Mouse (Mus musculus) liver, embryonic 18 days (tissue): ENCODE results near the gene Odam. TPM values are rescaled to one million over a fixed set of nuclear protein-coding genes. Genes with fewer than 3 reads are reported as not detected.

ENCODE experiments used
- polyA plus RNA-seq: library from polyadenylated mRNA; depleted of rRNA; stranded (reverse); fragments of >200 nt; gene quantifications from 2 replicates; pipeline ENCODE4 v1.2.3, GENCODE M21; 2012; rRNA removed

Odam gene
- not detected in 2 replicates for polyA plus RNA-seq

GRCm38 (mm10) chr5:87884729-87885128 lies at the start of gene Odam:
TSS of gene Odam (plus strand) at chr5:87885029.

GRCm38 (mm10) chr5:87925372-87925771 lies 40.5 kb downstream of the Odam start, which contains the start of gene Csn3:
TSS of gene Csn3 (plus strand) at chr5:87925579.

Other genes with a start within 250 kb of the Odam start
- gene Csn1s1, start 218.8 kb upstream of the Odam start, polyA plus RNA-seq = not detected in 2 replicates
- gene Csn2, start 185.4 kb upstream of the Odam start, polyA plus RNA-seq = not detected in 2 replicates
- not detected in 2 replicates for gene Csn1s2a, start 110.5 kb upstream of the Odam start, polyA plus RNA-seq
- not detected in 2 replicates for gene Csn1s2b, start 76.9 kb upstream of the Odam start, polyA plus RNA-seq
- gene Prr27, start 59.3 kb upstream of the Odam start, polyA plus RNA-seq = not detected in 2 replicates
- gene Csn3, start 40.5 kb downstream of the Odam start, polyA plus RNA-seq = not detected in 2 replicates
- not detected in 2 replicates for gene 2310003L06Rik, start 84.4 kb downstream of the Odam start, polyA plus RNA-seq
- gene Gm28434, start 84.5 kb downstream of the Odam start, polyA plus RNA-seq = not detected in 2 replicates
- gene Cabs1, start 94.4 kb downstream of the Odam start, polyA plus RNA-seq = not detected in 2 replicates
- not detected in 2 replicates for gene Smr3a, start 117.5 kb downstream of the Odam start, polyA plus RNA-seq
- gene Smr2, start 201.5 kb downstream of the Odam start, polyA plus RNA-seq = not detected in 2 replicates
- gene Gm11116, start 226.5 kb downstream of the Odam start, polyA plus RNA-seq = not detected in 2 replicates